Mouse (Mus musculus): ENCODE measurements around the gene Klrb1c. TPM values are rescaled to one million over a fixed set of nuclear protein-coding genes. Genes with fewer than 3 reads are reported as not detected.
"Not testable (repeated sequence)": the region's sequence is repeated elsewhere in the genome, so short reads cannot be mapped to it uniquely, and the experiment has no call there.

Gene Klrb1c
- polyA plus RNA-seq, 1 experiment from 2014 or later, result 0.78 TPM

- WGBS (ENCODE audit: insufficient replicate concordance), result 55% methylated on average over 1 of the region's 1 CpGs
- no peak overlapping the region for H3K4me2 ChIP-seq (ENCODE audit: low read depth, low read length)
- ATAC-seq (ENCODE audit: low read depth), result peak; percentile 23; the same call in 1 of the 2 replicates
- peaks cover 2% of the 10 kb centered on the region; the same call in 1 of the 2 replicates for H3K4me1 ChIP-seq (ENCODE audit: control insufficient read depth, low read depth, low read length)
- no peaks in the 10 kb centered on the region for H3K27me3 ChIP-seq (ENCODE audit: control insufficient read depth, insufficient read depth, low read depth, low read length)
- H3K4me3 ChIP-seq (ENCODE audit: low read depth, low read length), result no peak overlapping the region
- H3K36me3 ChIP-seq (ENCODE audit: control insufficient read depth, insufficient read depth), result no peaks in the 10 kb centered on the region
- H3K27ac ChIP-seq (ENCODE audit: low read length), result no peak overlapping the region; the same call in 1 of the 2 replicates
- no peak overlapping the region for H3K9ac ChIP-seq (ENCODE audit: low read depth, low read length)
- H3K9me3 ChIP-seq (replicated peaks; ENCODE audit: control insufficient read depth, low read length), result no peaks in the 10 kb centered on the region
Observed at GRCm38 (mm10) chr6:128788517-128788916, 498 bp downstream of the Klrb1c start.

- ATAC-seq (ENCODE audit: low read depth); H3K9me3 ChIP-seq (replicated peaks; ENCODE audit: control insufficient read depth, low read length): not testable (repeated sequence)
Observed at GRCm38 (mm10) chr6:128786396-128786795, 2.6 kb downstream of the Klrb1c start.

GRCm38 (mm10) chr6:128769481-128770253, 19.3 kb downstream of the Klrb1c start:
- Histone ChIP-seq H3K9ac (ENCODE audit: low read depth, low read length) (no peak overlapping the region), H3K36me3 (ENCODE audit: control insufficient read depth, insufficient read depth) (no peaks in the 10 kb centered on the region), H3K27me3 (ENCODE audit: control insufficient read depth, insufficient read depth, low read depth, low read length) (no peaks in the 10 kb centered on the region), H3K4me3 (ENCODE audit: low read depth, low read length) (no peak overlapping the region), H3K9me3 (replicated peaks; ENCODE audit: control insufficient read depth, low read length) (peaks cover 2% of the 10 kb centered on the region), H3K4me2 (ENCODE audit: low read depth, low read length) (no peak overlapping the region), H3K27ac (ENCODE audit: low read length) (no peak overlapping the region), H3K4me1 (ENCODE audit: control insufficient read depth, low read depth, low read length) (no peaks in the 10 kb centered on the region; the same call in 1 of the 2 replicates)
- 74% methylated on average over 10 of the region's 10 CpGs for WGBS (ENCODE audit: insufficient replicate concordance)
- peak; percentile 55; the same call in 1 of the 2 replicates for ATAC-seq (ENCODE audit: low read depth)

More at GRCm38 (mm10) chr6:128786396-128786795, 2.6 kb downstream of the Klrb1c start:
- H3K36me3 ChIP-seq (ENCODE audit: control insufficient read depth, insufficient read depth); H3K27ac ChIP-seq (ENCODE audit: low read length); H3K27me3 ChIP-seq (ENCODE audit: control insufficient read depth, insufficient read depth, low read depth, low read length); H3K9ac ChIP-seq (ENCODE audit: low read depth, low read length); H3K4me2 ChIP-seq (ENCODE audit: low read depth, low read length); H3K4me1 ChIP-seq (ENCODE audit: control insufficient read depth, low read depth, low read length); H3K4me3 ChIP-seq (ENCODE audit: low read depth, low read length): not testable (repeated sequence)
- 65% methylated on average over 1 of the region's 1 CpGs for WGBS (ENCODE audit: insufficient replicate concordance)

GRCm38 (mm10) chr6:128768047-128768446, 21.0 kb downstream of the Klrb1c start:
- no peak overlapping the region for H3K4me2 ChIP-seq (ENCODE audit: low read depth, low read length)
- peaks cover 4% of the 10 kb centered on the region for H3K4me1 ChIP-seq (ENCODE audit: control insufficient read depth, low read depth, low read length)
- H3K9me3 ChIP-seq (replicated peaks; ENCODE audit: control insufficient read depth, low read length), result no peaks in the 10 kb centered on the region; the same call in 1 of the 2 replicates
- 58% methylated on average over 4 of the region's 4 CpGs for WGBS (ENCODE audit: insufficient replicate concordance)
- H3K4me3 ChIP-seq (ENCODE audit: low read depth, low read length), result no peak overlapping the region
- no peaks in the 10 kb centered on the region for H3K27me3 ChIP-seq (ENCODE audit: control insufficient read depth, insufficient read depth, low read depth, low read length)
- no peak for ATAC-seq (ENCODE audit: low read depth)
- H3K9ac ChIP-seq (ENCODE audit: low read depth, low read length), result no peak overlapping the region
- no peaks in the 10 kb centered on the region for H3K36me3 ChIP-seq (ENCODE audit: control insufficient read depth, insufficient read depth)
- H3K27ac ChIP-seq (ENCODE audit: low read length), result no peak overlapping the region

- not testable (repeated sequence) for H3K9ac ChIP-seq (ENCODE audit: low read depth, low read length); H3K4me2 ChIP-seq (ENCODE audit: low read depth, low read length); H3K27ac ChIP-seq (ENCODE audit: low read length); H3K4me3 ChIP-seq (ENCODE audit: low read depth, low read length); ATAC-seq (ENCODE audit: low read depth); H3K36me3 ChIP-seq (ENCODE audit: control insufficient read depth, insufficient read depth); H3K27me3 ChIP-seq (ENCODE audit: control insufficient read depth, insufficient read depth, low read depth, low read length); H3K9me3 ChIP-seq (replicated peaks; ENCODE audit: control insufficient read depth, low read length); H3K4me1 ChIP-seq (ENCODE audit: control insufficient read depth, low read depth, low read length)
- 60% methylated on average over 6 of the region's 6 CpGs for WGBS (ENCODE audit: insufficient replicate concordance)
Observed at GRCm38 (mm10) chr6:128766486-128767254, 22.3 kb downstream of the Klrb1c start.

- no peak for ATAC-seq (ENCODE audit: low read depth)
- Histone ChIP-seq H3K4me1 (ENCODE audit: control insufficient read depth, low read depth, low read length) (peaks cover 4% of the 10 kb centered on the region), H3K27ac (ENCODE audit: low read length) (no peak overlapping the region), H3K4me3 (ENCODE audit: low read depth, low read length) (no peak overlapping the region), H3K36me3 (ENCODE audit: control insufficient read depth, insufficient read depth) (no peaks in the 10 kb centered on the region), H3K4me2 (ENCODE audit: low read depth, low read length) (no peak overlapping the region), H3K27me3 (ENCODE audit: control insufficient read depth, insufficient read depth, low read depth, low read length) (no peaks in the 10 kb centered on the region), H3K9ac (ENCODE audit: low read depth, low read length) (no peak overlapping the region), H3K9me3 (replicated peaks; ENCODE audit: control insufficient read depth, low read length) (no peaks in the 10 kb centered on the region)
- WGBS (ENCODE audit: insufficient replicate concordance), result 47% methylated on average over 1 of the region's 1 CpGs
Observed at GRCm38 (mm10) chr6:128765211-128765610, 23.8 kb downstream of the Klrb1c start.

- Histone ChIP-seq H3K4me1 (ENCODE audit: control insufficient read depth, low read depth, low read length) (peaks cover 4% of the 10 kb centered on the region), H3K9ac (ENCODE audit: low read depth, low read length) (peak overlapping the region; percentile 51), H3K4me2 (ENCODE audit: low read depth, low read length) (peak overlapping the region; percentile 88), H3K9me3 (replicated peaks; ENCODE audit: control insufficient read depth, low read length) (no peaks in the 10 kb centered on the region), H3K36me3 (ENCODE audit: control insufficient read depth, insufficient read depth) (no peaks in the 10 kb centered on the region), H3K27me3 (ENCODE audit: control insufficient read depth, insufficient read depth, low read depth, low read length) (no peaks in the 10 kb centered on the region), H3K27ac (ENCODE audit: low read length) (no peak overlapping the region), H3K4me3 (ENCODE audit: low read depth, low read length) (peak overlapping the region; percentile 63)
- 17% methylated on average over 5 of the region's 5 CpGs for WGBS (ENCODE audit: insufficient replicate concordance)
- ATAC-seq (ENCODE audit: low read depth), result no peak
Observed at GRCm38 (mm10) chr6:128764598-128764997, 24.4 kb downstream of the Klrb1c start.

GRCm38 (mm10) chr6:128763736-128764523, 25.1 kb downstream of the Klrb1c start:
- ATAC-seq (ENCODE audit: low read depth), result peak; percentile 83
- H3K4me3 ChIP-seq (ENCODE audit: low read depth, low read length), result peak overlapping the region; percentile 63
- no peak overlapping the region for H3K27ac ChIP-seq (ENCODE audit: low read length)
- no peaks in the 10 kb centered on the region for H3K9me3 ChIP-seq (replicated peaks; ENCODE audit: control insufficient read depth, low read length)
- H3K4me1 ChIP-seq (ENCODE audit: control insufficient read depth, low read depth, low read length), result peaks cover 4% of the 10 kb centered on the region
- H3K4me2 ChIP-seq (ENCODE audit: low read depth, low read length), result peak overlapping the region; percentile 88
- H3K9ac ChIP-seq (ENCODE audit: low read depth, low read length), result peak overlapping the region; percentile 52
- H3K36me3 ChIP-seq (ENCODE audit: control insufficient read depth, insufficient read depth), result no peaks in the 10 kb centered on the region
- WGBS (ENCODE audit: insufficient replicate concordance), result 4% methylated on average over 30 of the region's 30 CpGs
- no peaks in the 10 kb centered on the region for H3K27me3 ChIP-seq (ENCODE audit: control insufficient read depth, insufficient read depth, low read depth, low read length)
